Mouse (Mus musculus): ENCODE results near the gene D11Wsu47e. TPM values are rescaled to one million over a fixed set of nuclear protein-coding genes. Genes with fewer than 3 reads are reported as not detected.

Gene D11Wsu47e
- total RNA-seq, 1 experiment = 38.5 TPM

GRCm38 (mm10) chr11:113716132-113716531 lies 31.9 kb downstream of the D11Wsu47e start:
- Histone ChIP-seq H3K4me1 (ENCODE audit: control insufficient read depth in 2 of 2, insufficient read depth in 2 of 2, low read length in 2 of 2, poor library complexity in 1 of 2) (peaks cover 3 to 16% of the 10 kb centered on the region in 2 experiments; a peak in 3 of 4 replicates), H3K9me3 (ENCODE audit: control insufficient read depth, insufficient read depth, low read depth, low read length) (no peaks in the 10 kb centered on the region), H3K9ac (ENCODE audit: insufficient read depth, low read depth, low read length, poor library complexity, severe bottlenecking) (no peak overlapping the region), H3K36me3 (ENCODE audit: control insufficient read depth, insufficient read depth, low read length, poor library complexity, severe bottlenecking) (no peaks in the 10 kb centered on the region), H3K27ac (ENCODE audit: insufficient read depth, low read depth, low read length, poor library complexity, severe bottlenecking) (no peak overlapping the region), H3K4me3 (ENCODE audit: insufficient read depth in 1 of 2, low read depth in 1 of 2, low read length in 2 of 2, poor library complexity in 1 of 2, severe bottlenecking in 1 of 2) (no peak overlapping the region)
- DNase-seq (ENCODE audit: low read depth, low spot score) = no peak
- in situ Hi-C loops (cut with MboI; ENCODE audit: low sequenced_read_pairs in 2 of 2, unreplicated experiment in 2 of 2) = no loop called here
- TF ChIP-seq HCFC1 (IDR thresholded peaks at IDR 0.05; ENCODE audit: borderline replicate concordance, insufficient read depth, low read length) (no peak), ZNF384 (IDR thresholded peaks at IDR 0.05; ENCODE audit: low read depth, low read length) (no peak), CHD2 (IDR thresholded peaks at IDR 0.05; ENCODE audit: low read depth, low read length) (no peak), MAFK (IDR thresholded peaks at IDR 0.05; ENCODE audit: insufficient read depth, low read depth, low read length) (no peak), ZC3H11A (IDR thresholded peaks at IDR 0.05; ENCODE audit: borderline replicate concordance, low read depth, low read length) (no peak)

GRCm38 (mm10) chr11:113717767-113718424 lies 33.7 kb downstream of the D11Wsu47e start:
- Histone ChIP-seq H3K9ac (ENCODE audit: insufficient read depth, low read depth, low read length, poor library complexity, severe bottlenecking) (no peak overlapping the region), H3K4me3 (ENCODE audit: insufficient read depth in 1 of 2, low read depth in 1 of 2, low read length in 2 of 2, poor library complexity in 1 of 2, severe bottlenecking in 1 of 2) (no peak overlapping the region), H3K4me1 (ENCODE audit: control insufficient read depth in 2 of 2, insufficient read depth in 2 of 2, low read length in 2 of 2, poor library complexity in 1 of 2) (peaks cover 2 to 10% of the 10 kb centered on the region in 2 experiments; a peak in 1 of 4 replicates), H3K9me3 (ENCODE audit: control insufficient read depth, insufficient read depth, low read depth, low read length) (no peaks in the 10 kb centered on the region), H3K27ac (ENCODE audit: insufficient read depth, low read depth, low read length, poor library complexity, severe bottlenecking) (no peak overlapping the region), H3K36me3 (ENCODE audit: control insufficient read depth, insufficient read depth, low read length, poor library complexity, severe bottlenecking) (no peaks in the 10 kb centered on the region)
- no peak for DNase-seq (ENCODE audit: low read depth, low spot score)
- no peak for TF ChIP-seq CHD2 (IDR thresholded peaks at IDR 0.05; ENCODE audit: low read depth, low read length)
- no peak for TF ChIP-seq MAFK (IDR thresholded peaks at IDR 0.05; ENCODE audit: insufficient read depth, low read depth, low read length)
- TF ChIP-seq ZC3H11A (IDR thresholded peaks at IDR 0.05; ENCODE audit: borderline replicate concordance, low read depth, low read length) = no peak
- no peak for TF ChIP-seq ZNF384 (IDR thresholded peaks at IDR 0.05; ENCODE audit: low read depth, low read length)
- no peak for TF ChIP-seq HCFC1 (IDR thresholded peaks at IDR 0.05; ENCODE audit: borderline replicate concordance, insufficient read depth, low read length)
- in situ Hi-C loops (cut with MboI; ENCODE audit: low sequenced_read_pairs in 2 of 2, unreplicated experiment in 2 of 2) = no loop called here

GRCm38 (mm10) chr11:113722405-113723090 lies 38.3 kb downstream of the D11Wsu47e start:
- H3K4me3 ChIP-seq (ENCODE audit: insufficient read depth in 1 of 2, low read depth in 1 of 2, low read length in 2 of 2, poor library complexity in 1 of 2, severe bottlenecking in 1 of 2) = peak overlapping the region; percentile 13 to 43; a peak in 3 of 4 replicates
- no peak overlapping the region for H3K27ac ChIP-seq (ENCODE audit: insufficient read depth, low read depth, low read length, poor library complexity, severe bottlenecking)
- TF ChIP-seq MAFK (IDR thresholded peaks at IDR 0.05; ENCODE audit: insufficient read depth, low read depth, low read length) (no peak), CHD2 (IDR thresholded peaks at IDR 0.05; ENCODE audit: low read depth, low read length) (no peak), HCFC1 (IDR thresholded peaks at IDR 0.05; ENCODE audit: borderline replicate concordance, insufficient read depth, low read length) (no peak), ZNF384 (IDR thresholded peaks at IDR 0.05; ENCODE audit: low read depth, low read length) (no peak)
- peaks cover 2 to 4% of the 10 kb centered on the region in 2 experiments; a peak in 1 of 4 replicates for H3K4me1 ChIP-seq (ENCODE audit: control insufficient read depth in 2 of 2, insufficient read depth in 2 of 2, low read length in 2 of 2, poor library complexity in 1 of 2)
- H3K9me3 ChIP-seq (ENCODE audit: control insufficient read depth, insufficient read depth, low read depth, low read length) = no peaks in the 10 kb centered on the region
- H3K36me3 ChIP-seq (ENCODE audit: control insufficient read depth, insufficient read depth, low read length, poor library complexity, severe bottlenecking) = peaks cover 14% of the 10 kb centered on the region
- in situ Hi-C loops (cut with MboI; ENCODE audit: low sequenced_read_pairs in 2 of 2, unreplicated experiment in 2 of 2) = no loop called here
- no peak overlapping the region for H3K9ac ChIP-seq (ENCODE audit: insufficient read depth, low read depth, low read length, poor library complexity, severe bottlenecking)
- DNase-seq (ENCODE audit: low read depth, low spot score) = no peak

- TF ChIP-seq MAFK (IDR thresholded peaks at IDR 0.05; ENCODE audit: insufficient read depth, low read depth, low read length) (no peak), ZC3H11A (IDR thresholded peaks at IDR 0.05; ENCODE audit: borderline replicate concordance, low read depth, low read length) (no peak), HCFC1 (IDR thresholded peaks at IDR 0.05; ENCODE audit: borderline replicate concordance, insufficient read depth, low read length) (no peak), CHD2 (IDR thresholded peaks at IDR 0.05; ENCODE audit: low read depth, low read length) (no peak), ZNF384 (IDR thresholded peaks at IDR 0.05; ENCODE audit: low read depth, low read length) (no peak)
- peaks cover 33% of the 10 kb centered on the region for H3K36me3 ChIP-seq (ENCODE audit: control insufficient read depth, insufficient read depth, low read length, poor library complexity, severe bottlenecking)
- no peaks in the 10 kb centered on the region for H3K9me3 ChIP-seq (ENCODE audit: control insufficient read depth, insufficient read depth, low read depth, low read length)
- no peak for DNase-seq (ENCODE audit: low read depth, low spot score)
- H3K9ac ChIP-seq (ENCODE audit: insufficient read depth, low read depth, low read length, poor library complexity, severe bottlenecking) = no peak overlapping the region
- peaks cover 4 to 20% of the 10 kb centered on the region in 2 experiments; a peak in 2 of 4 replicates for H3K4me1 ChIP-seq (ENCODE audit: control insufficient read depth in 2 of 2, insufficient read depth in 2 of 2, low read length in 2 of 2, poor library complexity in 1 of 2)
- in situ Hi-C loops (cut with MboI; ENCODE audit: low sequenced_read_pairs in 2 of 2, unreplicated experiment in 2 of 2) = no loop called here
- no peak overlapping the region for H3K27ac ChIP-seq (ENCODE audit: insufficient read depth, low read depth, low read length, poor library complexity, severe bottlenecking)
- no peak overlapping the region for H3K4me3 ChIP-seq (ENCODE audit: insufficient read depth in 1 of 2, low read depth in 1 of 2, low read length in 2 of 2, poor library complexity in 1 of 2, severe bottlenecking in 1 of 2)
These were observed 41.2 kb downstream of the D11Wsu47e start for GRCm38 (mm10) chr11:113725235-113726048.

All from ES-E14 (cell line).